Mouse (Mus musculus) kidney, embryonic 16.5 days (tissue): ENCODE results near the gene Sdk2. TPM values are rescaled to one million over a fixed set of nuclear protein-coding genes. Genes with fewer than 3 reads are reported as not detected.

Source experiments
- ATAC-seq: fragments of 200-750 bp; cut with Nextera tagmentation; 2 replicates; pipeline ENCODE4 v1.8.0; 2017; ENCODE audit warnings: moderate TSS enrichment; ENCODE audit not compliant: low FRiP score, low TSS enrichment
- H3K27ac ChIP-seq: fragments of 300-500 bp; sonication (generic); 2 replicates; pipeline ENCODE4 v1.5.1; 2014; ENCODE audit warnings: low read length
- H3K27me3 ChIP-seq: fragments of 300-500 bp; sonication (generic); 2 replicates; pipeline ENCODE4 v1.6.1; 2014; ENCODE audit warnings: low read length, control low read depth, mixed read lengths; ENCODE audit not compliant: insufficient read depth
- H3K36me3 ChIP-seq: fragments of 300-500 bp; sonication (generic); 2 replicates; pipeline ENCODE4 v1.6.1; 2014; ENCODE audit warnings: low read length, control low read depth, mixed read lengths; ENCODE audit not compliant: insufficient read depth
- H3K4me1 ChIP-seq: fragments of 300-500 bp; sonication (generic); 2 replicates; pipeline ENCODE4 v1.6.1; 2014; ENCODE audit warnings: low read length, control low read depth, mixed read lengths; ENCODE audit not compliant: insufficient read depth
- H3K4me2 ChIP-seq: fragments of 300-500 bp; sonication (generic); replicated peaks from 2 replicates; pipeline ENCODE4 v1.6.1; 2014; ENCODE audit warnings: low read depth, low read length
- H3K4me3 ChIP-seq: fragments of 300-500 bp; sonication (generic); 2 replicates; pipeline ENCODE4 v1.5.1; 2014; ENCODE audit warnings: mild to moderate bottlenecking, low read length
- H3K9ac ChIP-seq: fragments of 300-500 bp; sonication (generic); replicated peaks from 2 replicates; pipeline ENCODE4 v1.6.1; 2014; ENCODE audit warnings: low read length
- H3K9me3 ChIP-seq: fragments of 300-500 bp; sonication (generic); 2 replicates; pipeline ENCODE4 v1.6.1; 2016; ENCODE audit warnings: low read length, control low read depth
- WGBS: fragments of 180-500 bp; shearing (Covaris S2); extraction: QIAGEN DNeasy Blood & Tissue Kit; methylation state at CpG from one replicate; pipeline ENCODE4 v1.1.7; 2014; 5-methylcytosine and 5-hydroxymethylcytosine counted together
- polyA plus RNA-seq: library from polyadenylated mRNA; unstranded; fragments of >200 nt; fragmentation: Nextera tagmentation; extraction: Ambion mirVana; gene quantifications from 2 replicates; pipeline ENCODE4 v1.2.1, GENCODE M21; 2015

Sdk2 gene
- polyA plus RNA-seq, 1 experiment from 2014 or later, result 2.8 TPM

GRCm38 (mm10) chr11:114051361-114051760, 15.5 kb downstream of the Sdk2 start:
- H3K9me3 ChIP-seq, result peaks cover 4% of the 10 kb centered on the region; the same call in 1 of the 2 replicates
- no peak for ATAC-seq
- H3K4me1 ChIP-seq, result peaks cover 16% of the 10 kb centered on the region
- no peak overlapping the region for H3K27ac ChIP-seq
- H3K4me3 ChIP-seq, result no peak overlapping the region
- no peaks in the 10 kb centered on the region for H3K27me3 ChIP-seq
- WGBS, result 49% methylated on average over 4 of the region's 4 CpGs
- no peaks in the 10 kb centered on the region for H3K36me3 ChIP-seq
- H3K4me2 ChIP-seq, result no peak overlapping the region
- no peak overlapping the region for H3K9ac ChIP-seq

GRCm38 (mm10) chr11:114050511-114050910, 16.3 kb downstream of the Sdk2 start:
- no peak overlapping the region for H3K4me3 ChIP-seq
- H3K4me2 ChIP-seq, result no peak overlapping the region
- H3K4me1 ChIP-seq, result peaks cover 16% of the 10 kb centered on the region
- H3K36me3 ChIP-seq, result no peaks in the 10 kb centered on the region
- no peaks in the 10 kb centered on the region for H3K27me3 ChIP-seq
- H3K27ac ChIP-seq, result no peak overlapping the region
- WGBS, result 78% methylated on average over 3 of the region's 3 CpGs
- no peak overlapping the region for H3K9ac ChIP-seq
- no peak for ATAC-seq
- peaks cover 4% of the 10 kb centered on the region; the same call in 1 of the 2 replicates for H3K9me3 ChIP-seq

- peak; percentile 43 for ATAC-seq
- Histone ChIP-seq H3K9ac (no peak overlapping the region), H3K4me1 (peaks cover 16% of the 10 kb centered on the region), H3K4me2 (peak overlapping the region; percentile 18; the same call in 1 of the 2 replicates), H3K4me3 (no peak overlapping the region), H3K36me3 (no peaks in the 10 kb centered on the region), H3K9me3 (peaks cover 4% of the 10 kb centered on the region; the same call in 1 of the 2 replicates), H3K27me3 (no peaks in the 10 kb centered on the region), H3K27ac (peak overlapping the region; percentile 32; the same call in 1 of the 2 replicates)
- WGBS, result 9% methylated on average over 10 of the region's 10 CpGs
Measured at GRCm38 (mm10) chr11:114047887-114048331, 18.9 kb downstream of the Sdk2 start.

GRCm38 (mm10) chr11:114046927-114047326, 19.9 kb downstream of the Sdk2 start:
- ATAC-seq, result no peak
- 98% methylated on average over 5 of the region's 5 CpGs for WGBS
- H3K36me3 ChIP-seq, result no peaks in the 10 kb centered on the region

GRCm38 (mm10) chr11:114044373-114044772, 22.5 kb downstream of the Sdk2 start:
- 34% methylated on average over 4 of the region's 4 CpGs for whole genome bisulfite sequencing
- H3K9ac ChIP-seq, result no peak overlapping the region
- no peak overlapping the region for H3K4me3 ChIP-seq
- peaks cover 29% of the 10 kb centered on the region for H3K4me1 ChIP-seq
- H3K4me2 ChIP-seq, result no peak overlapping the region
- no peaks in the 10 kb centered on the region for H3K27me3 ChIP-seq
- peaks cover 4% of the 10 kb centered on the region; the same call in 1 of the 2 replicates for H3K9me3 ChIP-seq
- ATAC-seq, result no peak
- no peaks in the 10 kb centered on the region for H3K36me3 ChIP-seq
- H3K27ac ChIP-seq, result no peak overlapping the region

More at GRCm38 (mm10) chr11:114046927-114047326, 19.9 kb downstream of the Sdk2 start:
- Histone ChIP-seq H3K9me3 (peaks cover 4% of the 10 kb centered on the region; the same call in 1 of the 2 replicates), H3K9ac (no peak overlapping the region), H3K4me2 (no peak overlapping the region), H3K27ac (no peak overlapping the region), H3K27me3 (no peaks in the 10 kb centered on the region), H3K4me1 (peaks cover 17% of the 10 kb centered on the region), H3K4me3 (no peak overlapping the region)

DNA sequence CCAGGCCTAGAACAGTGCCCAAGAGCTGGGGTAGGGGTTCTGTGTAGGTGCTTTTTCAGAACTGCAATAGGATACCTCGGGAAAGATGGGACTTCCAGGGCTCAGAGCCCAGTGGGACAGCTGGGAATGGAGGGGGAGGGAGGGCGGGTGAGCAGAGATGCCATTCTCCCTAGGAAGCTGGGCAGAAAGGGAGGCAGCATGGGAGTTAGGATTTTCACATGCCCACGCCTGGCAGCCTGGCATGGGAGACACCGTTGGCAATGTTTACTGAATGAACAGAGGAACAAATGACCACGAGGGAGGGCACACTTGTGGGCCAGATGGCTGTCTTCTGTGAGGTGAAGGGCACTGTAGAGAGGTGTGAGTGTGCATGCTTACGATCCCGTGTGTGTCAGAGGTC, 23.3 kb downstream of the Sdk2 start:
- H3K36me3 ChIP-seq, result no peaks in the 10 kb centered on the region
- peaks cover 4% of the 10 kb centered on the region; the same call in 1 of the 2 replicates for H3K9me3 ChIP-seq
- no peaks in the 10 kb centered on the region for H3K27me3 ChIP-seq
- ATAC-seq, result no peak
- no peak overlapping the region for H3K9ac ChIP-seq
- H3K4me1 ChIP-seq, result peaks cover 29% of the 10 kb centered on the region
- H3K4me3 ChIP-seq, result no peak overlapping the region
- no peak overlapping the region for H3K27ac ChIP-seq
- WGBS, result 44% methylated on average over 7 of the region's 7 CpGs
- no peak overlapping the region for H3K4me2 ChIP-seq

GRCm38 (mm10) chr11:114040391-114041035, 26.3 kb downstream of the Sdk2 start:
- WGBS, result 9% methylated on average over 10 of the region's 10 CpGs
- no peaks in the 10 kb centered on the region for H3K36me3 ChIP-seq
- peak; percentile 72 for ATAC-seq
- H3K27me3 ChIP-seq, result no peaks in the 10 kb centered on the region
- H3K4me2 ChIP-seq, result 0 out of 2 replicates have a peak overlapping the region, but pooled peaks have one; percentile 1
- H3K4me1 ChIP-seq, result peaks cover 20% of the 10 kb centered on the region
- H3K4me3 ChIP-seq, result no peak overlapping the region
- H3K9me3 ChIP-seq, result no peaks in the 10 kb centered on the region
- 0 out of 2 replicates have a peak overlapping the region, but pooled peaks have one; percentile 6 for H3K9ac ChIP-seq
- H3K27ac ChIP-seq, result peak overlapping the region; percentile 65

DNA sequence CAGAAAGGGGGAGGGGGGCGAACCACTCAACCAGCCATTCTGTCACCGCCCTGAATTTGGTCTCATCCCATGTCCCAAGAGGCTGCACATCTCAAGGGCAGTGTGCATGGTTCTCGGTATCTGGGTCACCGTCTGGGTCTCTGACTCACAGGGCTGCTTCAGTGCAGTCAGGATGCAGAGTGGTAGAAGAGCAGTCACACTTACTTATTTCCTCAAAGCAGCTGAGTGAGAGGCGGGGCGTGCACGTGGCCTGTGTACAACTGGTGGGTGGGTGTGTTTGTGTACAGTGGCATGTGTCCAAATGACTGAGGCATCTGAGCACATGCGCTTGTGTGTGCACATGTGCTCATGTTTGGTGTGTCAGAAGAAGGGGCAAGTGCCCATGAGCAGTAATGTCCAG, 28.8 kb downstream of the Sdk2 start:
- Histone ChIP-seq H3K27ac (no peak overlapping the region), H3K4me2 (no peak overlapping the region), H3K4me1 (peaks cover 20% of the 10 kb centered on the region), H3K9ac (no peak overlapping the region), H3K4me3 (no peak overlapping the region), H3K9me3 (no peaks in the 10 kb centered on the region), H3K36me3 (no peaks in the 10 kb centered on the region), H3K27me3 (no peaks in the 10 kb centered on the region)
- WGBS, result 59% methylated on average over 8 of the region's 8 CpGs
- no peak for ATAC-seq

GRCm38 (mm10) chr11:114031491-114031890, 35.4 kb downstream of the Sdk2 start:
- Histone ChIP-seq H3K27ac (no peak overlapping the region), H3K4me1 (peaks cover 8% of the 10 kb centered on the region; the same call in 1 of the 2 replicates), H3K27me3 (no peaks in the 10 kb centered on the region), H3K9ac (no peak overlapping the region), H3K9me3 (no peaks in the 10 kb centered on the region), H3K4me3 (no peak overlapping the region), H3K36me3 (no peaks in the 10 kb centered on the region), H3K4me2 (no peak overlapping the region)
- 85% methylated on average over 10 of the region's 10 CpGs for WGBS
- no peak for ATAC-seq

DNA sequence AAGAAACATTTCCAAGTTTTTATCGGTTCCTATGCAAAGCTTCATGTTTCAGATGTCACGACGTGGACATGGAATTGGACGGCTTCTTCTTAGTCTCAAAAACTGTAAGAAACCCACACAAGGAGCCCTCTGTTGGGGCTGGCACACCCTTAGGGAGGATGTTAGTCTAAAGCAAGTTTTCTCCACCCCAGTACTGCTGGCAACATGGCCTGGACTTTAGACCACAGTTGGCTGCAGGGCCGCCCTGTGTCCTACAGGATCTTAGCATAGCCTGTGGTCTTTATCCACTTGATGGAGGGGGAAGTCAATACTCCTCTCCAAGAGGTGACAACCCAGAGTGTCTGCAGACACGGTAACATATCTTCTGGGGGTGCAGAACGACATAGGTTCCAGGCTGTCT, 36.6 kb downstream of the Sdk2 start:
- H3K4me3 ChIP-seq, result no peak overlapping the region
- H3K4me1 ChIP-seq, result peaks cover 8% of the 10 kb centered on the region; the same call in 1 of the 2 replicates
- H3K9ac ChIP-seq, result no peak overlapping the region
- WGBS, result 73% methylated on average over 7 of the region's 7 CpGs
- no peaks in the 10 kb centered on the region for H3K27me3 ChIP-seq
- no peak overlapping the region for H3K27ac ChIP-seq
- H3K36me3 ChIP-seq, result no peaks in the 10 kb centered on the region
- no peaks in the 10 kb centered on the region for H3K9me3 ChIP-seq
- no peak for ATAC-seq
- H3K4me2 ChIP-seq, result no peak overlapping the region
